Comparison of ENCODE assay signal across 11 mouse cellular contexts in the genomic region with DNA sequence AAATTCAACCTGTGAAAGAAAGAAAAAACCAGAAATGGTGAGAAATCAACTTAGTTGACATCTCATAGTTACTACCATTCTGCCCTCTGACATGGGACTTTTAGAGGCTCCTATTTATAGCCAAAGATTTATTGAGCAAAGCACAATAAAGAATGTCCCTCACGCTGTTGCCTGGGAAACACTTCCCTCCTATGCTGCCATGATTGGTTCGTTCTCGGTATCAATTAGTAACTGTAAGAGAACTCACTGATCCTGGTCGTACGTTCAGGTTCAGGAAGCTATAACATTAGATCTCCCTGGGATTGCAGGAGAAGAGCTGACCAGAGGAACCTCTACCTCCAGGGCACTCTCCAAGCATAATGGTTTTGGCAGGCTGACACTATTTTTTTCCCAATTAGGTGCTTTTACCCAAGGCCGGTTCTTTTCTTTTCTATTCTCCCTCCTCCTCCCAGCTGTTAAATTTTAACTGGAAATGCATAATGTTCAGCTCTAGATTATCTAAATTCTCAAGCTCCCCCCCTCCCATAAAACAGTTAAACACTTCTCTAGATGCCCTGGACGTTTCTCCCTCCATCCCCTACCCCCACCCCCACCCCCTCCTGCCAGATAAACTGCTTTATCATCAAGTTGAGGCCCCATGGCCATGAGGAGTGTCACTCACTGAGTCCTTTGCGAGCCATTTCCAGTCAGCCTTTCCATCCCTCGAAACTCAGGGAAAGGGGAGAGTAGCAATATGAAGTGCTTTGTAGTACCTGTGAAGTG.
DNase-seq lines count a peak whose midpoint lies in the region; ATAC-seq and TF ChIP-seq lines count a peak whose summit lies in the region.
"Had no signal": no experiment of that assay in that cellular context is flagged by ENCODE, and none has a peak within 500 bp of the region (broad histone marks: within the 10 kb centered on the region; RNA-seq: fewer than 3 reads in every experiment).

No protein-coding gene starts in this region.

- H3K9ac ChIP-seq in kidney, postnatal 0 days (ENCODE audit: low read depth, low read length): no peak overlapping the region
- no peak overlapping the region for H3K9ac ChIP-seq in hindbrain, embryonic 13.5 days
- H3K9ac ChIP-seq: heart, embryonic 15.5 days had no signal

- H3K27me3 ChIP-seq in kidney, postnatal 0 days (ENCODE audit: insufficient read depth, low read length): no peaks in the 10 kb centered on the region
- H3K27me3 ChIP-seq in hindbrain, embryonic 13.5 days: no peaks in the 10 kb centered on the region
- H3K27me3 ChIP-seq: heart, embryonic 15.5 days had no signal

- TF ChIP-seq CTCF in kidney, postnatal 0 days (IDR thresholded peaks at IDR 0.05; ENCODE audit: low read depth): no peak

- peak overlapping the region; percentile 13; the same call in 1 of the 2 replicates for H3K4me3 ChIP-seq in kidney, postnatal 0 days (replicated peaks; ENCODE audit: low read depth, low read length)
- no peak overlapping the region for H3K4me3 ChIP-seq in hindbrain, embryonic 13.5 days
- H3K4me3 ChIP-seq: heart, embryonic 15.5 days had no signal

- no peak for ATAC-seq in kidney, postnatal 0 days (replicated peaks; ENCODE audit: low FRiP score, low read depth)
- 0 out of 2 replicates have a peak, but pooled peaks have one; percentile 34 for ATAC-seq in hindbrain, embryonic 13.5 days (ENCODE audit: low FRiP score)
- no peak for ATAC-seq in monocyte, adult 5-6 weeks (replicated peaks; ENCODE audit: insufficient number of reproducible peaks, low FRiP score, low TSS enrichment, poor library complexity, severe bottlenecking)

- no peak overlapping the region for H3K27ac ChIP-seq in kidney, postnatal 0 days
- H3K27ac ChIP-seq in hindbrain, embryonic 13.5 days: peak overlapping the region; percentile 64; the same call in 1 of the 2 replicates
- H3K27ac ChIP-seq: heart, embryonic 15.5 days had no signal

- no peaks in the 10 kb centered on the region for H3K9me3 ChIP-seq in kidney, postnatal 0 days (replicated peaks; ENCODE audit: low read length)
- H3K9me3 ChIP-seq in hindbrain, embryonic 13.5 days: no peaks in the 10 kb centered on the region
- H3K9me3 ChIP-seq: heart, embryonic 15.5 days had no signal

- H3K4me1 ChIP-seq in kidney, postnatal 0 days (replicated peaks; ENCODE audit: insufficient read depth, low read length): no peaks in the 10 kb centered on the region
- peaks cover 31% of the 10 kb centered on the region for H3K4me1 ChIP-seq in hindbrain, embryonic 13.5 days (replicated peaks)
- H3K4me1 ChIP-seq: heart, embryonic 15.5 days had no signal

- intact Hi-C loops in left cerebral cortex, postnatal 36 days (cut with DNase I): no loop called here

- 8% methylated on average over 9 of the region's 9 CpGs for WGBS in kidney, postnatal 0 days
- 21% methylated on average over 9 of the region's 9 CpGs for WGBS in hindbrain, embryonic 13.5 days

- peak; percentile 61 for DNase-seq in kidney, postnatal 0 days (ENCODE audit: low spot score)
- DNase-seq in kidney, postnatal 10 days: no peak
- peak; percentile 51 for DNase-seq in embryo, embryonic 11 days
- DNase-seq in mesoderm, embryonic 11.5 days (ENCODE audit: low read depth, low spot score): peak; percentile 64
- DNase-seq in urinary bladder, postnatal 4 days (ENCODE audit: low spot score in 2 of 2): no peak
- DNase-seq in left cerebral cortex, postnatal 36 days (ENCODE audit: low spot score in 2 of 2): no peak
- DNase-seq: lung, adult 18-20 months; right cerebral cortex, postnatal 14 days had no signal

- H3K4me2 ChIP-seq in kidney, postnatal 0 days (ENCODE audit: low read length): peak overlapping the region; percentile 53
- H3K4me2 ChIP-seq in hindbrain, embryonic 13.5 days: peak overlapping the region; percentile 38
- H3K4me2 ChIP-seq: heart, embryonic 15.5 days had no signal

- no peaks in the 10 kb centered on the region for H3K36me3 ChIP-seq in kidney, postnatal 0 days (ENCODE audit: insufficient read depth, low read length)
- H3K36me3 ChIP-seq in hindbrain, embryonic 13.5 days: no peaks in the 10 kb centered on the region
- H3K36me3 ChIP-seq: heart, embryonic 15.5 days had no signal

Comparison
In these comparisons a context has a peak if more than half of its experiments do, and no peak if none do; other contexts are left out.
1. DNase-seq: peak in kidney, postnatal 0 days (single experiment), embryo, embryonic 11 days (single experiment) and mesoderm, embryonic 11.5 days (single experiment); none in kidney, postnatal 10 days (single experiment), urinary bladder, postnatal 4 days (0 of 2) and left cerebral cortex, postnatal 36 days (0 of 2).